Mouse (Mus musculus): ENCODE results near the gene Aak1. TPM values are rescaled to one million over a fixed set of nuclear protein-coding genes. Genes with fewer than 3 reads are reported as not detected.
"Not testable (repeated sequence)": the region's sequence is repeated elsewhere in the genome, so short reads cannot be mapped to it uniquely, and the experiment has no call there.

Gene Aak1
- polyA plus RNA-seq, 1 experiment from 2014 or later = 3.2 TPM

GRCm38 (mm10) chr6:86860732-86861463 lies 11.6 kb downstream of the Aak1 start:
- Histone ChIP-seq H3K4me3 (replicated peaks) (no peak overlapping the region), H3K4me1 (replicated peaks) (peaks cover 18% of the 10 kb centered on the region), H3K36me3 (replicated peaks) (peaks cover 46% of the 10 kb centered on the region), H3K4me2 (no peak overlapping the region), H3K27ac (replicated peaks) (no peak overlapping the region), H3K27me3 (no peaks in the 10 kb centered on the region), H3K9ac (no peak overlapping the region), H3K9me3 (replicated peaks) (no peaks in the 10 kb centered on the region)
- 80% methylated on average over 9 of the region's 9 CpGs for WGBS (ENCODE audit: insufficient replicate concordance)
- ATAC-seq (ENCODE audit: insufficient read depth) = no peak

DNA sequence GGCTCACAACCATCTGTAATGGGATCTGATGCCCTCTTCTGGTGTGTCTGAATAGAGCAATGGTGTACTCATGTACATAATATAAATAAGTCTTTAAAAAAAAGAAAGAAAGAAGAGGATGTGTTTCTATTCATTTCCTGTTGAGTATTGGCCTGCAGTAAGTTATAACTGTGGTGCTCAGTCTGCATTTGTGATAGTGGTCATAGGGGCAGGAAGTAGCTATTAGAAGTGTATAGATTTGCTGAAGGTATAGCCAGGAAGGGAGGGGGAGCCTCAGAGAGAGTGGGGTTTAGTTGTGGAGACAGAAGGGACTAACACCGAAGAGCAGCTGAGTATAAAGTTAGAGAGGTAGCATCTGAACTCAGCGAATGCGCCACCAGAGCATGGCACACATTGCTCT lies 15.0 kb downstream of the Aak1 start:
- Histone ChIP-seq H3K27ac (replicated peaks) (no peak overlapping the region), H3K4me3 (replicated peaks) (no peak overlapping the region), H3K36me3 (replicated peaks) (peaks cover 32% of the 10 kb centered on the region), H3K9ac (no peak overlapping the region), H3K4me1 (replicated peaks) (peaks cover 9% of the 10 kb centered on the region), H3K9me3 (replicated peaks) (no peaks in the 10 kb centered on the region), H3K4me2 (no peak overlapping the region), H3K27me3 (no peaks in the 10 kb centered on the region)
- WGBS (ENCODE audit: insufficient replicate concordance) = 81% methylated on average over 3 of the region's 3 CpGs
- ATAC-seq (ENCODE audit: insufficient read depth) = no peak

- Histone ChIP-seq H3K4me3 (replicated peaks) (no peak overlapping the region), H3K4me2 (no peak overlapping the region), H3K9me3 (replicated peaks) (no peaks in the 10 kb centered on the region), H3K27ac (replicated peaks) (no peak overlapping the region), H3K27me3 (no peaks in the 10 kb centered on the region), H3K36me3 (replicated peaks) (peaks cover 9% of the 10 kb centered on the region; the same call in 1 of the 2 replicates), H3K9ac (no peak overlapping the region), H3K4me1 (replicated peaks) (peaks cover 40% of the 10 kb centered on the region)
- WGBS (ENCODE audit: insufficient replicate concordance) = 63% methylated on average over 9 of the region's 9 CpGs
- no peak for ATAC-seq (ENCODE audit: insufficient read depth)
Observed at GRCm38 (mm10) chr6:86870335-86870734, 21.0 kb downstream of the Aak1 start.

DNA sequence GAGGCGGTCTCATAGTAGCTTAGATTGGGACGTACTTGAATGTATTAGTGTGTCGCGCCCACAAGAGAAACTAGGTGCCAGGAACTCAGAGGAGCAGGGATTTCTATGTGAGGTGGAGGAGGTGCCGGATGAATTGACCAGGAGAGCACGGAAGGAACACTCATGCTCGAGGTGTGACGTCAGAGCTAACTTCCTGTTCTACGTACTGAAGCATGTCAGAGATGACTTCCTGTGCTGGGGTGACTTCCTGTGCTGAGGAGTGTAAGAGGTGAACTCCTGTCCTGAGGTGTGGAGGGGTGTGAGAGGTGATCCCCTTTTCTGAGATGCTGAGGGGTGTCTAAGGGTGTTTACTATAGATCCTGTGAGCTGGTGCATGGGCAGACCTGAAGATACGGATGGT lies 22.5 kb downstream of the Aak1 start:
- Histone ChIP-seq H3K27me3 (no peaks in the 10 kb centered on the region), H3K4me1 (replicated peaks) (peaks cover 40% of the 10 kb centered on the region), H3K27ac (replicated peaks) (no peak overlapping the region), H3K9ac (no peak overlapping the region), H3K4me3 (replicated peaks) (no peak overlapping the region), H3K9me3 (replicated peaks) (no peaks in the 10 kb centered on the region), H3K4me2 (no peak overlapping the region), H3K36me3 (replicated peaks) (peaks cover 9% of the 10 kb centered on the region; the same call in 1 of the 2 replicates)
- ATAC-seq (ENCODE audit: insufficient read depth) = no peak
- WGBS (ENCODE audit: insufficient replicate concordance) = 75% methylated on average over 10 of the region's 10 CpGs

DNA sequence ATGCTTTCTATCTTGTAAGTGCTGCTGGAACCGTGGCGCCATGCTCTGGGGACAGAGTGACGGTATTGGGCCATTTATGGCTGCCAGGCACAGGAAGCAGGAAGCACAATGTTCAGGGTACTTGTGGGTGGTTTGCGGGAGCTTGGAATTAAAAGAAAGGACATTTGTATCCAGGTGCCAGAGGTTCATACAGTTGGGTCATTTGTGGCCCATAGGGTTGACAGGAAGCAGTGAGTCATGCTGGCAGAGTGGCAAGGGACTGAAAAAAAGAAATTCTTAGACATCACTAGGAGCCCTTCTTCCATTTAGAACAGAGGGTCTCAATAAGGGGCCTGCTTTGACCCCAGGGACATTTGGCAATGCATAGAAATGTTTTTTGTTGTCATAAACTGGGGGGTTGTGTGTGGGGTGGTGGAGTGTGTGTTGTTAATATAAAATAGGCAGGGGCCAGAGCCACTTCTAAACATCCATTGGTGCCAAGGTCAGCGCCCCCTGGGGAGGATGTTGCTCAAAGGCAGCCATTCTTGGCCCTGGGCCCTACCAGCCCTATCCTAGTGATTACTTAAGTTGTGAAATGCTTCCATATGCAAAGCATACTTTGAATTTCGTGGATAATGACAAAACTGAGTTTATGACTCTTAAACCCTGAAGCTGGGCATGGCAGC lies 25.5 kb downstream of the Aak1 start:
- Histone ChIP-seq H3K27me3 (no peaks in the 10 kb centered on the region), H3K27ac (replicated peaks) (no peak overlapping the region), H3K4me2 (no peak overlapping the region), H3K9ac (no peak overlapping the region), H3K4me1 (replicated peaks) (peaks cover 31% of the 10 kb centered on the region), H3K4me3 (replicated peaks) (no peak overlapping the region), H3K9me3 (replicated peaks) (no peaks in the 10 kb centered on the region), H3K36me3 (replicated peaks) (peaks cover 9% of the 10 kb centered on the region; the same call in 1 of the 2 replicates)
- whole genome bisulfite sequencing (ENCODE audit: insufficient replicate concordance) = 70% methylated on average over 6 of the region's 6 CpGs
- no peak for ATAC-seq (ENCODE audit: insufficient read depth)

DNA sequence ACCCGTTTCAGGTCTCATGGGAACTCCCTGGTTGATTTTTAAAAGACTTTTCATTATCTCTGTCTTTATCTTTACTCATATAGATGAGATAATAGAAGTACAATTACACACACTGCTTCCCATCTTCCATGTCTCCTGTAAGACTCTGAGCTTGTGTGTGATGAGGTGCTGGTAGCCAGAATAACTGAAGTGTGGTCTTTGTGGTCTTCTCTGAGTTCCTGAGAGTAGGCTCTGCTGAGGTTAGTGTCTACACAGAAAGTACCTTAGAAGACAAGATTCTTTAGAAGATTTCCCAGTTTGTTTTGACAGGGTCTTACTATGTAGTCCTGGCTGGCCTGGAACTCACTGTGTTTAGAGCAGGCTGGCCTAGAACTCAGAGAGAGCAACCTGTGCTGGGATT lies 27.1 kb downstream of the Aak1 start:
- H3K4me3 ChIP-seq (replicated peaks) = no peak overlapping the region
- 54% methylated on average over 1 of the region's 1 CpGs for WGBS (ENCODE audit: insufficient replicate concordance)
- no peaks in the 10 kb centered on the region for H3K27me3 ChIP-seq
- H3K9ac ChIP-seq = no peak overlapping the region
- ATAC-seq (ENCODE audit: insufficient read depth) = no peak
- H3K9me3 ChIP-seq (replicated peaks) = no peaks in the 10 kb centered on the region
- H3K27ac ChIP-seq (replicated peaks) = no peak overlapping the region
- H3K4me1 ChIP-seq (replicated peaks) = peaks cover 31% of the 10 kb centered on the region
- H3K36me3 ChIP-seq (replicated peaks) = 0 out of 2 replicates have a peak, but pooled peaks cover 5% of the 10 kb centered on the region
- H3K4me2 ChIP-seq = no peak overlapping the region

DNA sequence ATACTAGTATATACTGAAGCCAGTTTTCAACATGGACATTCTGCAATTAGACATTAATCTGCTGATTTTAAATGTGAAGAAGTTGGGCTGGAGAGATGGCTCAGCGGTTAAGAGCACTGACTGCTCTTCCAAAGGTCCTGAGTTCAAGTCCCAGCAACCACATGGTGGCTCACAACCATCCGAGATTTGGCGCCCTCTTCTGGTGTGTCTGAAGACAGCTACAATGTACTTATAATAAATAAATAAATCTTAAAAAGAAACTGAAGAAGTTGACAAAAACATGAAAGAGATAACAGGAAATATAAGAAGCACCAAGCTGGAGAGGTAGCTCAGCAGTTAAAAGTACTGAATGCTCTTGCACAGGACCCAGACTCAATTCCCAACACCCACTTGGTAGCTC lies 29.3 kb downstream of the Aak1 start:
- H3K4me3 ChIP-seq (replicated peaks); H3K9ac ChIP-seq; ATAC-seq (ENCODE audit: insufficient read depth); H3K9me3 ChIP-seq (replicated peaks); H3K27me3 ChIP-seq; H3K36me3 ChIP-seq (replicated peaks); H3K4me2 ChIP-seq; H3K27ac ChIP-seq (replicated peaks): not testable (repeated sequence)
- 63% methylated on average over 3 of the region's 3 CpGs for WGBS (ENCODE audit: insufficient replicate concordance)
- peaks cover 14% of the 10 kb centered on the region for H3K4me1 ChIP-seq (replicated peaks)

DNA sequence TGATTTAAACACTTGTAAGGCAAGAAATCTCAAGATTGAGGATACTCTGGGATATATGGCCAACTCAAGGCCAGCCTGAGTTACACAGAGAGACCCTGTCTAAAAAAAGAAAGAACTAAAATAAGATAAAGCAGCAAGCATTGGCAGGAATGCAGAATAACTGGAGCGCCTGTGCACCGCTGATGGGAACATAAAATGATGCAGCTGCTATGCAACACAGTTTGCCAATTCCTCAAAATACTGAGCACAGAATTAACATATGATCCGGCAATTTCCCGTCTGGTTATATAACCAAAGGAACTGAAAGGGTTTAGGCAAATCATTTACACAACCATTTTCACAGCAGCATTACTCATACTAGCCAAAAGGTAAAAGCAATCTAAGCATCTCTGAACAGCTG lies 30.0 kb downstream of the Aak1 start:
- no peak overlapping the region for H3K9ac ChIP-seq
- no peaks in the 10 kb centered on the region for H3K36me3 ChIP-seq (replicated peaks)
- WGBS (ENCODE audit: insufficient replicate concordance) = 83% methylated on average over 4 of the region's 4 CpGs
- no peak for ATAC-seq (ENCODE audit: insufficient read depth)
- H3K27me3 ChIP-seq = no peaks in the 10 kb centered on the region
- H3K4me2 ChIP-seq = no peak overlapping the region
- H3K4me3 ChIP-seq (replicated peaks) = no peak overlapping the region
- peaks cover 16% of the 10 kb centered on the region for H3K4me1 ChIP-seq (replicated peaks)
- no peak overlapping the region for H3K27ac ChIP-seq (replicated peaks)
- H3K9me3 ChIP-seq (replicated peaks) = no peaks in the 10 kb centered on the region

DNA sequence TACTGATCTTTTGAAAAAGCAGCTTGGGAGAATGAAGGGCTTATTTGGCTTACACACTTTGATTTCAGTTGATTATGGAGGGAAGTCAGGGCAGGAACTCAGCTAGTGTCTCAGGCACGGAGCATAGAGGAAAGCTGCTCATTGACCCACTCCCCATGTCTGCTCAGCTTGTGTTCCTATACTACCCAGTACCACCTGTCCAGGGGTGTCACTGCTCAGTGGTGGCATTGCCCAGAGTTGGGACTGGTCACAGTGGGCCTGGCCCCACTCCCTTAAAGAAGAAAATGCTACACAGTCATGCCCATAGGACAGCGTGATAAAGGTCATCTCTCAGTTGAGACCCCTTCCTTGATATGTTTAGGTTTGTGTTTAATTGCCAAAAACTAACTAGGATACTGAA lies 34.9 kb downstream of the Aak1 start:
- no peak overlapping the region for H3K9ac ChIP-seq
- ATAC-seq (ENCODE audit: insufficient read depth) = peak; percentile 22; the same call in 1 of the 2 replicates
- 0 out of 2 replicates have a peak, but pooled peaks cover 5% of the 10 kb centered on the region for H3K36me3 ChIP-seq (replicated peaks)
- H3K4me2 ChIP-seq = peak overlapping the region; percentile 36
- no peaks in the 10 kb centered on the region for H3K27me3 ChIP-seq
- H3K4me3 ChIP-seq (replicated peaks) = no peak overlapping the region
- peak overlapping the region; percentile 9; the same call in 1 of the 2 replicates for H3K27ac ChIP-seq (replicated peaks)
- peaks cover 37% of the 10 kb centered on the region for H3K4me1 ChIP-seq (replicated peaks)
- H3K9me3 ChIP-seq (replicated peaks) = no peaks in the 10 kb centered on the region
- 42% methylated on average over 2 of the region's 2 CpGs for WGBS (ENCODE audit: insufficient replicate concordance)

GRCm38 (mm10) chr6:86884746-86885145 lies 35.4 kb downstream of the Aak1 start:
- H3K27me3 ChIP-seq = no peaks in the 10 kb centered on the region
- no peaks in the 10 kb centered on the region for H3K9me3 ChIP-seq (replicated peaks)
- ATAC-seq (ENCODE audit: insufficient read depth) = peak; percentile 81
- H3K4me1 ChIP-seq (replicated peaks) = peaks cover 37% of the 10 kb centered on the region
- H3K4me3 ChIP-seq (replicated peaks) = no peak overlapping the region
- WGBS (ENCODE audit: insufficient replicate concordance) = 19% methylated on average over 6 of the region's 6 CpGs
- peak overlapping the region; percentile 39 for H3K27ac ChIP-seq (replicated peaks)
- 0 out of 2 replicates have a peak, but pooled peaks cover 5% of the 10 kb centered on the region for H3K36me3 ChIP-seq (replicated peaks)
- H3K9ac ChIP-seq = no peak overlapping the region
- H3K4me2 ChIP-seq = peak overlapping the region; percentile 36

- Histone ChIP-seq H3K4me1 (replicated peaks) (peaks cover 37% of the 10 kb centered on the region), H3K4me2 (no peak overlapping the region), H3K27me3 (no peaks in the 10 kb centered on the region), H3K27ac (replicated peaks) (peak overlapping the region; percentile 39), H3K4me3 (replicated peaks) (no peak overlapping the region), H3K36me3 (replicated peaks) (0 out of 2 replicates have a peak, but pooled peaks cover 5% of the 10 kb centered on the region), H3K9me3 (replicated peaks) (no peaks in the 10 kb centered on the region), H3K9ac (no peak overlapping the region)
- WGBS (ENCODE audit: insufficient replicate concordance) = 53% methylated on average over 6 of the region's 6 CpGs
- no peak for ATAC-seq (ENCODE audit: insufficient read depth)
Observed at GRCm38 (mm10) chr6:86885816-86886529, 36.7 kb downstream of the Aak1 start.

Measured in liver, embryonic 15.5 days (tissue).